Mouse (Mus musculus) R1 (cell line): ENCODE measurements around the gene Hal.
A peak's percentile ranks its signal among the peaks of the same experiment; 100 is the strongest.
"Not testable (repeated sequence)": the region's sequence is repeated elsewhere in the genome, so short reads cannot be mapped to it uniquely, and the experiment has no call there.

Experiments used
- DNase-seq: peaks from one replicate; pipeline ENCODE4 v3.0.0-alpha.2; 2018; ENCODE audit warnings: low read depth, low spot score

The Hal gene

DNA sequence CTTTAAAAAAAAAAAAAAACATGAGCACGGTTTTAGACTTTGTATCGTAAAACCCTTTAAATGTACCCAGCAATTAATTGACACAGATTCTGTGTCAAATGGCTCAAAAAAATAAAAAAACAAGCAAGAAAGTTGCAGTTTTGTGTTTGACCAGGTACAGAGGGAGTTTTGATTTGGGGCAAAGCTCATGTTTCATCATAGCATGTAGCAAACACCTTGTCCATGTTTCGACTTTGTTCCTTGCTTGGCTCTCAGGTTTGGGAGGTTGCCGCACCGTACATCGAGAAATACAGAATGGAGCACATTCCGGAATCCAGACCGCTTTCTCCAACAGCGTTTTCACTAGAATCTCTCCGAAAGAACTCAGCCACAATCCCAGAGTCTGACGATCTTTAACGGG is 27.4 kb downstream of the Hal start:
- DNase-seq = no peak

DNA sequence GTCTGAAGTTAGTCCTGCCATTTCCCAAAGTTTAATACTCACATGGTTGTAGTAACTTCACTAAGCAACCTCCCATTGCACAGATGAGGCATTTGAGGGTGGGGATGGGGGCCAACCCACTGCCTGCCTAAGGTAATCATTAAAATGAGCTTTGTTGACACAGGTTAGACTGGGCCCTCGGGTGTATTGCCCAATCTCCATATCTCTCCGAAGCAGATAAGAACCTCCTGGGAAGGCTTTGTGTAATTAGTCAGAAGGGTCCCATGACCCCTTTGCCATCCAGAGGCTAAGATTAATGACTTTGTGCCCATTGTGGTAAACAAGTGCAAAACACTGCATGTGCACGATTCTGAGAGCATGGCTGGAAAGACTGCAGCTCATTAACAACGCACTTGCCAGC is 29.2 kb downstream of the Hal start:
- no peak for DNase-seq

DNA sequence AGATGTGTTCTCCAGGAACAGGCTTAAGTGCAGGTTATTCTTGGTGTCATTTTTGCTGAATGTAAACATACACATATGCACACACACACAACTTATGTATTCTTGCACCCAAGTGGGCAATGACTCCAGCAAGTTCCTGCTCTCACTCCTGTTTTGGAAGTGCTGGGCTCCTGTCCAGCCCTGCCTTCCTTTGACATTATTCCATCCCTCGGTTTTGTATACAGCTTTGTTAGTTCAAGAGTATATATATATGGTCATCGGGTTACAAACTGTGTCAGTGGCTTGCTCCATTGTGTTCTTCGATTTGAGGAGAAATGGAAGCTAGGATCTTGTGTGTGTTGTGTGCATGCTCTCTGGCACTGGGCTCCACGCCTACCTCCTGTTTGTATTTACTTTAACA is 29.6 kb downstream of the Hal start:
- DNase-seq = no peak

DNA sequence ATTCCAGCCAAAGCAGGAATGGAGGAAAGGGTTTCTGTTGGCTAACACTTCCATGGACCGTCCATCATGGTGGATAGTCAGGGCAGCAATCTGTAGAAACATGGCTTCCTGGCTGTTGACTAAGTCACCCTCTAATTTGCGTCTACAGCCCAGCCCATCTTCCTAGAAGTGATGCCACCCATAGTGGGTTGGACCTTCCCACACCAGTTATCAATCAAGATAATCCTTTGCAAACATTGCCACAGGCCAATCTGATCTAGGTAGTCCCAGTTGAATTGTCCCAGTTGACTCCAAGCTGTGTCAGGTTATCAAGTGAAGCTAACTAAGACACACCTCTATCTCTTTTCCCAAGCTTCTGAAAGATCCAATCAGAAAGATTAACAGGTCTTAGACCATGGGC is 30.1 kb downstream of the Hal start:
- DNase-seq = no peak

DNA sequence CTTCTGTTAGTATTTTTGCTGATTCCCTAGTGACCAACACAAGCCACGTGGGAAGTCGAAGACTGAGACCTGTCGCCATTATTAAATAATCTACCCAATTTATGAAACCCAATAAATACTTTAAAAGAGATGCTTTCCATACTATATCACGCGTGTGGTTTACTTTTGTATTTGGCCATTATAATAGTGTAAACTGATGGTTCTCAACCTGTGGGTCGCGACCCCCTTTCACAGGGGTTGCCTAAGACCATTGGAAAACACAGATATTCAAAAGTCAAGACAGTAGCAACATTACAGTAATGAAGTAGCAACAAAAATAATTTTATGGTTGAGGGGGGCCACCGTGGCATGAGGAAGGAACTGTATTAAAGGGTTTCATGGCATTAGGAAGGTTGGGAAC is 30.6 kb downstream of the Hal start:
- DNase-seq = no peak

GRCm38 (mm10) chr10:93519756-93520155 is 31.2 kb downstream of the Hal start:
- DNase-seq = no peak

DNA sequence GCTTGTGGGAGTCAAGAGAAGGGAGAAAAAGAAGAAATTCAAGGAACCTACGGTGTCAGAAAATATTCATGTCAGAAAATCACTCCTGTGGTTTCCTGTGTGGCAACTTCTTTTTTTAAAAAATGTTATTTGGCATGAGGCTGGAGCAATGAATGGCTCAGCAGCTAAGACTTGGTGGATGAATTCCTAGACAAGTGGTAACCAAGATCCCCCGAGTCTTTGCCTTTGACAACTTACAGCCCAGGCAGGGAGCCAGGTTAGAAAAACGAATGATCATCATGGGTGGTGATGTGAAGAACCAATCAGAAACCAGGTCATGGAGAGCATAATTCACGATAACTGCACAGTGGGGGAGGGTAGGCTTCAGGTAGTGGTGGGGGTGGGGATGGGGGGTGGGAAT is 32.4 kb downstream of the Hal start:
- no peak for DNase-seq

GRCm38 (mm10) chr10:93525329-93525728 is 36.8 kb downstream of the Hal start:
- DNase-seq = no peak

GRCm38 (mm10) chr10:93538287-93538686 is 49.7 kb downstream of the Hal start:
- no peak for DNase-seq

DNA sequence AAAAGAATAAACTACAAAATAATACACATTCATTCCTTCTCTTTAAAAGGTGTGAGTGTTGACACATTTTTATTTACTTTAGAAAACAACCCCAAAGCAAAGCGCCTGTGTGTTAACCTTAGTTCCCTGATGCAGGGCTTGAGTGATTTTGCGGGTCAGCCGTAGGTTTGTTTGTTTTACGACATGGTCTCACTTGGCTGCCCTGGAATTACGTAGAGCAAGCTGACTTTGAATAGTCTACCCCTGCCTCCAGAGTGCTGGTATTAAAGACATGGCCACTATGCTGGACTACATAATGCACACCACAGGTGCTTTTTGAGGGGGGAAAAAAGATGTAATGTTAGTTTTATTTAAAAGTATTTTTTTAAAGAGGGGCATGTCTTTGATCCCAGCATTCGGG is 50.2 kb downstream of the Hal start:
- no peak for DNase-seq

- peak; percentile 69 for DNase-seq
Observed at GRCm38 (mm10) chr10:93539775-93540430, 51.3 kb downstream of the Hal start, which contains the start of gene Amdhd1. TSS of gene Amdhd1 (minus strand) at chr10:93540033.

DNA sequence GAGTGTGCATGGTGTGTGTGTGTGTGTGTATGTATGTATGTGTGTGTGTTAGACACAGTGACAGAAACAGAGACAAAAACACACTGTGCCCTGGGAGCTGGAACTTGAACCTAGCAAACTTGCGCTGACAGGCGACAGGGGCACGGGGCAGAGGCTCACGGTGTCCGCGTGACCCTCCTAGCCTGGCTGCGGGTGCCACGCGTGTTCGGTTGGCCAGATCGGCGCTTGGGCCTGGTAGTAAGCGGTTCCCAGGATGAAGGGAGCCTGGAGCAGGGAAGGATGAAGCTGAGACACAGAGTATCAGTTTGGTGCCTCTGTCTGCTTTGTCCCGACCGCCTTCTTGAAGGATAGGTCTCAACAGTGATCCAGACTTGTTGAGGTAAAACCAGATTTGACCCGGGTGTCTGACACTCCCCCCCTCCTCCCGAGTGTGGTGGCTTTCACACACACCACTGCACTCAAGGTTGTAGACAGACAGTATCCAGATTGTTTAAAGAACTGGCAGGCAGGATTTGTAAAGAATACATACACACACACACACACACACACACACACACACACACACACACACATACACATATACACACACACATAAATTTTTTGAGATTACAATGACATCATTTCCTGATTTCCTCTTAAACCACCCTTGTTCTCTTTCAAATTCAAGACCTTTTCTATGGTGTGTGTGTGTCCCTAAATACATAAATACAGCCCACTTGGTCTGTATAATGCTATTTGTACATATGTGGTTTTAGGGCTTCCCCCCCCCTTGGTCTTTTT is 52.1 kb downstream of the Hal start, which contains the start of gene Ccdc38:
Gene Ccdc38 (plus strand): TSS at position 202 of the 780 bp plus-strand sequence.
- no peak for DNase-seq

DNA sequence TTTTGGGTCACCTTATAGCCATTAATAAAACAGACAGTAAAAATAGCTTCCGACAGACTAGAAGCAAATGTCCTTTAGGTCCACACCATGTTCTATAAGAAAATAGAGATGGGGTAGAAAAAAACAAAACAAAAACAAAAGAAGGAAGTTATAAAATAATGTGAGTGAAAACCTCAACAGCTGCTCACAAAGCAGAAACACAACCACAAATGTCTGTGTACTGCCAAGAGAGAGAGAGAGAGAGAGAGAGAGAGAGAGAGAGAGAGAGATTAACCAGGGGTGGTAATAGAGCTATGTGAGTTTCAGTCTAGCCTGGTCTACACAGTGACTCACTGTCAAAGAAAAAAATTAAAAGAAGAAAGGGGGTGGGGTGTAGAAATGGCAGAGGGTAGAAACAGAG is 53.0 kb downstream of the Hal start:
- DNase-seq = no peak

DNA sequence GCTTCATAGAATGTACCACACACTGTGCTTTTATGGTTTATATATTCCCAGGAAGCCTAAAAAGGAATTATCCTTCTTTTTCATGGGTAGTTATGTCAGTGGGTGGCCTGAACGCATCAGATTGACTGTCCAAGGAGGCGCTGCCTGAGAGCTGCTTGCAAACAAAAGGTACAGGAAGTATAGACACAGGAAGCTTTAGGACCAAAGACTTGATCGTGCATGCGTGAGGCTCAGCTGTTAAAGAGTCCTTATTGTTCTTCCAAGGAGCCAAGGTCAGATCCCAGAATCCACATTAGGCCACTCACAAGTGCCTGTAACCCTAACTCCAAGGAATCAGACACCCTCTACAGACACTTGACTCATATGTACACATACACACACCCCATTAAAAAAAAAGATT is 53.8 kb downstream of the Hal start:
- peak; percentile 97 for DNase-seq

GRCm38 (mm10) chr10:93543176-93543575 is 54.6 kb downstream of the Hal start:
- peak; percentile 25 for DNase-seq

DNA sequence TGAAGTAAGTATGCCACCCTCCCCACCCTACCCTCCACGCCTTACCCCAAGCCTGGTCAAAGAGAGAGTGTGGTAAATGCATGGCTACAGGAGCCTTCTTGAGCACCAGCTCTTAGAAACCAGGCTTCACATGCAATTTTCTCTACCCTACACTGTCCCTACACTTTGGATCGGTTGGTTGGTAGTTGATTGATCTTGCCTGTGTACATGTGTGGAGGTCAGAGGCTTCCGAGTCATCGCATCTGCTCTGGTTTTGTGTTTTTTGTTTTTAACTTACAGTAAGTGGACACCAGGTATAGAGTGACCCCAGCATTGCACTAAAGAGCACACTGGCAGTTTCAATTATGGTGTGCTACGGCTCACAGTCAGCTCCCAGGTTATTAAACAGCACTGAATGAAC is 55.6 kb downstream of the Hal start:
- no peak for DNase-seq

- DNase-seq = no peak
Observed at GRCm38 (mm10) chr10:93547741-93548270, 59.2 kb downstream of the Hal start.

DNA sequence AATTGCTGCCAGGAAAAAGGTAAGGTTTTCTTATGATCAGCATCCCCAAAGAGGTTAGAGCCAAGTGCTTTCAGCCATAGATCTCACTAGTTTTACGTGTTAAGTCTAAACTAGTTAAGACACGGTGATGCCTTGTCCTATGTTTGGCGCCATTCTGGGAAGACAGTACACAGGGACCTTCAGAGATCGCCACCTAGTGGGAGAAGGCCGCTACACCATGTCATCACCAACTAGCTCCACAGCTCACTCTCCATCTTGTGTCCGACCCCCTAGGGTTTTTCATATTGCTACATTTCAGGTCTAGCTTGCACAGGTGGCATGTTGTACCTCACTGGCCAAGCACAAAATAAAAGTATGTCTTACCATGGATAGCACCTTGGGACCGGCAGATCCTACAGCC is 60.4 kb downstream of the Hal start:
- DNase-seq = peak; percentile 90

DNA sequence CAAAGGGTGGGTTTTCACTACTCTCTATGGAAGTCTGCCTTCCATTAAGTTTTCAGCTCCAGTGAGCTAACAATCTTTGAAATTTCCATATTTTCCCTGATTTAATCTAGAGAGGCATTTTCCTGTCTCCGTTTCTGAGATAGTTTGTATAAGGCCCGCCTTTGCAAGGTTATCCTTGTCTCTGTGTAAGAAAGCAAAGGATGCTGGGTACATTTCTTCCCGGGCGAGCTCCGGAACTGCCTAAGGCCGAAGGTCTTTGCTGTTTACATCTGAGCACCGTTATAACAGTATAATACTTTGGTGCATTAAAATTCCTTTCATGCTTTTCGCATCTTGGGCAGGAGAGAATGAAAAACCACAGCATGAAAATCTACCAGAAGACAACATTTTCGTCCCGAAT is 61.3 kb downstream of the Hal start:
- DNase-seq = peak; percentile 56

GRCm38 (mm10) chr10:93552596-93552995 is 64.0 kb downstream of the Hal start:
- DNase-seq = no peak

GRCm38 (mm10) chr10:93557971-93558370 is 69.4 kb downstream of the Hal start:
- DNase-seq = not testable (repeated sequence)

GRCm38 (mm10) chr10:93559786-93560185 is 71.2 kb downstream of the Hal start:
- peak; percentile 62 for DNase-seq

- DNase-seq = no peak
Observed at GRCm38 (mm10) chr10:93564518-93565090, 76.0 kb downstream of the Hal start.
